Mouse (Mus musculus) testis, adult 10 weeks (tissue): ENCODE results near the gene Gm5617. TPM values are rescaled to one million over a fixed set of nuclear protein-coding genes. Genes with fewer than 3 reads are reported as not detected.

Experiments
- polyA plus RNA-seq: library from polyadenylated mRNA; stranded (reverse); fragments of 350-450 nt; fragmentation: Illumina TruSeq; extraction: RNeasy Lipid Tissue Mini Kit (QIAGEN cat#74804); gene quantifications from one replicate; pipeline ENCODE4 v1.2.3, GENCODE M21; 2014; ENCODE audit warnings: low read depth, low replicate concordance

Gene Gm5617
- 2.8 TPM for polyA plus RNA-seq

GRCm38 (mm10) chr9:48494817-48495547, at the start of gene Gm5617, which contains the start of gene Rbm7:
Gene Gm5617 (plus strand): TSS chr9:48495442.
Gene Rbm7 (minus strand): TSS chr9:48495299.

GRCm38 (mm10) chr9:48480411-48481213, 14.6 kb upstream of the Gm5617 start, which contains the start of gene Rexo2:
Gene Rexo2 (minus strand): TSS chr9:48480623.

Other genes with a start within 250 kb of the Gm5617 start
- gene Nxpe2, start 142.0 kb upstream of the Gm5617 start, polyA plus RNA-seq, result 3.9 TPM
- gene Rexo2, start 14.8 kb upstream of the Gm5617 start, polyA plus RNA-seq, result 83.9 TPM
- gene Rbm7, start 143 bp upstream of the Gm5617 start, polyA plus RNA-seq, result 106 TPM
- gene Nnmt, start 109.7 kb downstream of the Gm5617 start, polyA plus RNA-seq, result 5.9 TPM